Mouse (Mus musculus) NIH3T3 (cell line): Measurements from ENCODE around the gene Mydgf.

Experiments used
- DNase-seq: peaks from one replicate; pipeline ENCODE4 v3.0.0-alpha.2; 2012; ENCODE audit warnings: low read depth

Mydgf gene

DNA sequence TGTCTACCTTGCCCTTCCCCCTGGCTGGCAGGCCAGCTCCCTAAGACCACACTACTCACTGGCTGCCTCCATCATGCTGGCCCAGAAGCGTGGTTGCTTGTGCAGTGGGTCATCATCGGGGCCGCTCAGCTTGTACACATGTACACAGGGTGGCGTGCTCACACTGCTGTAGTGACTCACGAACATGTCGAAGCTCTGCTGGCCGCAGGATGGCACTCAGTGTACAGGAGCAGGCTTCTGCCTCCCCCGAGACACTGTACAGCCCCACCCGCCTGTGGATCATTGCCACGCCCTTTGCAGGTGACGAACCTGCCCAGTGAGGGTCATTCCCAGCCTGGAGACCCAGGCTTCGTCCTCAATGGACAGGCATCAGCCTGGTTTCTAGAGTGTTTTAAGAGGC lies 10.6 kb upstream of the Mydgf start:
- no peak for DNase-seq

DNA sequence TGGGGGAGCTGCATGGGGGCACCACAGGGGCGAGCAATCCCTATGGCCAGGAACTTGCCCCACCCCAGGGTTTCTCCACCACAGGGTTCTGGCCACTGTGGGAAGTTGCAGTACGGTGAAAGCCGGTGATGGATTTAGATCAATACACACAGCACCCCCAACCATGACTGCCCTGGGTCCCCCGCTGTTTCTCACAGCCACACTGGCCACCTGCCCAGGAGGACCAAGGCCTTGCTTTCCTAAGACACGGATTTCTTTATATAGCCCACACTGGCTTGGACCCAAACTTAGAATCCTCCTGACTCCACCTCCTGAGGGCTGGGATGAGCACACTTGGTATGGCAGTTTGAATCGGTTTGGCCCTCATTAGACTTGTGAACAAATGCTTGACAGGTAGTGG lies 7.5 kb upstream of the Mydgf start:
- DNase-seq = no peak

DNA sequence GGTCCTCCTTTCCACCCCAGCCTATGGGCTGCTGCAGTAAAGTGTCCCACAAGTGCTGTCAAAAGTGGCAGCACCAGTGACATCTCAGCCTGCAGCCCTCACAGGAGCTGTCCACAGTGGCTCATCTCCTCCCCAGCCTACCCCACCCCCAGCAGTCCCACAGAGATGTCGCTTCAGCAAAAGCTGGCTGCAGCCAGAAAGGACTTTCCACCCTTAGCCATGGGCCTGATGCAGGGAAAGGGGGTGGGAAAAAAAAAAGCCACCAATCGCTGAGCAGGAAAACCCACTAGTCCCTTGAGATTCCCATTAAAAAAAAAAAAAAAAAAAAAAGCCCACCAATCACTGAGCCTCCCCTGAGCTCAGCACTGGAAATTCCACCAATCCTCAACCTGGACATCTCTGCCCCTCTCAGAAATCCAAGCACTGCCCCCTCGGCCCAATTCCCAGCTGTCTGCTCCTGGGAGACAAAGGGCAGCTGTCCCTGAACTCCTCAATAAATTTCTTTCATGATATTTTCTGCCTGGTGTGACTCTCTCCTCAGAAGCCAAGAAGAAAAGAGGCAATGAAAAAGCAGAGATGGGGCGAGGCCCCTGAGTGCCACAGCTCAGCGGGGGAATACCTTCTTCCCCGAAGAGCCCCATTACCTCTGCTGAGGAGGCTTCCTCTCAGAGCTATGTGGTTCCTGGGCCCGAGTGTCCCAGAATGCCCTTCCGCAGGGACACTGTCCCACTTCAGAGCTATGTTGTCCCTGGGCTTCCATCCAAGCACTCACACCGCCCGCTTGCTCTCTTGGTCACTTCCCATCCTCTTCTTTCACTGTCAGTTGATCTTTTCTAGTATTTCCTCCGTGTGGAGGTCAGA lies 1.8 kb upstream of the Mydgf start:
- peak; percentile 26 for DNase-seq

DNA sequence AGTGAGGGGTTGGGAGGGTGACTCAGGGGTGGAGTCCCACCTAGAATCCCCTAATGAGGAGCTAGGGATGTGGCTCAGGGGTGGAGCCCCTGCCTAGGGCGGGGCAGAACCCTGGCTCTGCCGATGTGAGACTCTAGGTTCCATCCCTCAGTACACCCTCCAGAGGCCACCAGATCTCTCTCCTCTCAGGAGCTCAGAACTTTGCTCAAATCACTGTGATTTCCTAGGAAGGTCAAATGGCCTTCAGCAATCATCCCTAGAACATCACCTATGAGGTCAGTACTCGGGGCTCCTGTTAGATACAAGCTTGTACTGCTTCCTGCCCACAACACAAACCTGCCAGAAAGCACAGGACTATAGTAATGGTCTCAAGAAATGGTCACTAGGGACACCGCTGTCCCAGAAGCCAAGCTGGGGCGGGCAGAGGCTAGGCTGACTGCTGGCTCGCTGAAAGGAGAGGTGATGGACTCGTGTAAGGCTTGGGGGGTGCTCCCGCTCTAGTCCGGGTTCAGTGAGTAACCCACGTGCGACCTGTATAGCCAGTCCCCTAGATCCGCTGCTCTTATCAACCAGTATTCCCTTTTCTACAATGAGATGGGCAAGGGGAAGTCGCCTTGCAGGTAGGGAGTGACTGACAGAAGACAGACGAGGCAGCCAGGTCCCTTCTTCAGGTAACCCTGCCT lies 604 bp downstream of the Mydgf start:
- DNase-seq = no peak

DNA sequence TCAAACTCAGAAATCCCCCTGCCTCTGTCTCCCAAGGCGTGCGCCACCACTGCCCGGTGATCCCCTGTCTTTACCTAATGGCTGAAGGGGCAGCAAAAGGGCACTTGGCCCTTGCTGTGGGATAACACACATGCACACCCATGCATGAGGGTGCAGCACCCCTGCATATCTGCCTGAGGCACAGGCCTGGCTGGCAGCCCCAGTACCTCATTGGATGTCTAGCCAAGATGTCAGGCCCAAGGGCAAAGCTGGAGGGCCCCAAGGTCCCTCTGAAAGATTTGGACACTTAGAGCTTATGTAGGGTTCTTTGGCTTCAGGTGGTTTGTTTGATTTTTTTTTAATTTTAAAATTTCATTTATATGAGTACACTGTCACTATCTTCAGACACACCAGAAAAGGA lies 8.3 kb downstream of the Mydgf start:
- no peak for DNase-seq

DNA sequence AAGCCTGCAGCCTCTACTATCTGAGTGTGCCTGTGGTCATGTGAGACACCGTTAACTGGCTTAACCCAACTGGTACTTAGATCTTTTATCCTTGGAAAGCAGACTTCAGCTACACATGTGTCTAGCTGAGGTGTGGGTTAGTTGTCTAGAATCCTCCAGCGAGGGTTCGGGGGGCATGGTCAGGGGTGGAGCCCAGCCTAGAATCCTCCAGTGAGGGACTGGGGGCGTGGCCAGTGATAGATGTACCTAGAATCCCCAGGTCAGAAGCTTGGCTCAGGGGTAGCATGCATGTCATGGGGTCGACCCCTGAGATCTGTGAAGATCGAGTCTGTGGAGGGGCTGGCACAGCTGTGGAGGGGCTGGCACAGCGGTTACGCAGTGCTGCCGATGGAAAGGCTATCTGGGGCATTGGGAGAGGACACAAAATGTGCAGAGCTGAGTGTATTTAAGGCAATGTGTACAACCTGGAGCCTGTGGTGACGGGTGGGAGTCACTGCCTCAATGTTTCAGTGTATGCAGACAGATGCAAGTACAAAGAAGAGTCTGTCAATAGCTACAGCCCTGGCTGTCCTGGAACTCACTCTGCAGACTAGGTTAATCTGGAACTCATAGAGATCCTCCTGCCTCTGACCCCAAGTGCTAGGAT lies 10.2 kb downstream of the Mydgf start:
- DNase-seq = no peak

DNA sequence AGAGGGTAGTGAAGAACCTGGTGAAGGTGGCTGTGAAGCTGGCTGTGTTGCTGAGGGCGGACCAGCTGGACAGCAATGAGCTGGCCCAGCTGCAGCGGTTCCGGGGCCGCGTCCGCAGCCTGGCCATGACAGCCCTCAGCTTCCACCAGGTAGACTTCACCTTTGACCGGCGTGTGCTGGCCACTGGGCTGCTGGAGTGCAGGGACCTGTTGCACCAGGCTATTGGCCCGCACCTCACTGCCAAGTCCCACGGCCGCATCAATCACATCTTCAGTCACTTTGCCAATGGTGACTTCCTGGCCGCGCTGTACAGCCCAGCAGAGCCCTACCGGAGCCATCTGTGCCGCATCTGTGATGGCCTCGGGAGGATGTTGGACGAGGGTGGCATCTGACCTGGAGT lies 11.8 kb downstream of the Mydgf start:
- no peak for DNase-seq

DNA sequence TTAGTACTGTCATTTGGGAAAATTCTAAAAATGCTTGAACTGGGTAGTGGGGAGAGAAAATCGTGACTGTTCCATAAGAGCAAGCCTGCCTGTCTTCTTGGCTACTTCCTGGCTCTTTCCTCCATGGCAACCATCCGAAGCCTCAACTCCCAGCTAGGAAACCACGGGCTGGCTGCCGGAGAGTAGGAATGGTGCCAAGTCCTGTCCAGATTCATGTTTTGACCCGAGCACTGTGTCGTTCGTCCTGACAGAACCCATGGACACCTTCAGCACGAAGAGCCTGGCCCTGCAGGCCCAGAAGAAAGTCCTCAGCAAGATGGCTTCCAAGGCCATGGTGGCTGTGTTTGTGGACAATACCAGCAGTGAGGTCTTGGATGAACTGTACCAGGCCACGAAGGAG lies 12.3 kb downstream of the Mydgf start:
- DNase-seq = no peak

DNA sequence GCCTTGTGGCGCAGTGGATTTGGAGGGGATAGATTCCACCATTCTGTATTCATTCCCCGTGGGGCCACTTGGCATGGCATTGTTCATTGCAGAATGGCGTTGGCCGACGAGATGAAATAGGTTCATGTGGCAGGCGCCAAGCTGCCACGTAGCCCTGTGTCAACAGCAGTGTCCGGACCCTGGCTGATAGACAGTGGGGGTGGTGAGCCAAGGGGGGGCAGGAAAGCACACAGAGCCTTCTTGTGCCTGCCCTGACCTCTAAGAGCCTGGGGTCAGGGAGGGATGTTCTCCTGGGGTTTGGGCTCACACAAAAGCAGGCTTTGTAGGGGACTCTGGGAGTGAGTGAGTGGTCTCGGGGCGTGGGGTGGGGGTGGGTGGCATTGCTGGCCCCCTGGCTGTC lies 13.1 kb downstream of the Mydgf start:
- no peak for DNase-seq

DNA sequence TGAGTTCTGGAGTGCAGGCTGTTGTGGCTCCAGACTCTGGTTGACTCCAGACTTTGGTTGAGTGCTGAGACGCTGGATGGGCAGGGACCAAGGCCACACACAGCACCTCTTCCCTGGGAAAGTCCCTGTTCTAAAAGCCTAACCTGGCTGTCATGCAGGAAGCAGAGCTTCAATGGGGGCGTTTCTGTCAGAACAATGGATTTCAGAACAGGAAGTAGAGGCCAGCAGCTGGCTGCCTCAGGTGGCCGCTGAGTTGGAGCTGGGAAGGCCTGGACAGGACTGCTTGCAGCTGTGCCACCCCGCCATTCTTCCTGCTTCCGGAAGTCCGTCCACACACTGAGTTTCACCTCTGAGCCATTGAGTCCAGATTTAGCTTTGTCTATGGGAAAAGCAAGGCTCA lies 13.9 kb downstream of the Mydgf start:
- DNase-seq = no peak

DNA sequence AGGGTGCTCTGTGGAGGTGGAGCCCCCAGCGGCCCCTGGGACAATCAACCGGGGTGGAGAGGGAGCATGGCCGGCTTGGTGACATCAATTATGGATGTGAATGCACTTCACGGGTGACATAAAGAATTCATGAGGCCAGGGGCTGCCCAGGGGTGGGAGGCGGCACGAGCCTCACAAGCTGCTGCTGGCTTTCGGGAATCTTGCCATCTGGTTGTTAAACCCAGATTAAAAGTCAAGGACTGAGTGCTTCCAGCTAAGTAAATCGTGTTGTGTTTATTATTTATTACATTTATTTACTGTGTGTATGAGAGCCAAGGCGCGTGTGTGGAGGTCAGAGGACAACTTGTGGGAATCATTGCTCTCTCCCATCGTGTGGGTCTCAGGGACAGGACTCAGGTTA lies 18.0 kb downstream of the Mydgf start:
- DNase-seq = no peak

DNA sequence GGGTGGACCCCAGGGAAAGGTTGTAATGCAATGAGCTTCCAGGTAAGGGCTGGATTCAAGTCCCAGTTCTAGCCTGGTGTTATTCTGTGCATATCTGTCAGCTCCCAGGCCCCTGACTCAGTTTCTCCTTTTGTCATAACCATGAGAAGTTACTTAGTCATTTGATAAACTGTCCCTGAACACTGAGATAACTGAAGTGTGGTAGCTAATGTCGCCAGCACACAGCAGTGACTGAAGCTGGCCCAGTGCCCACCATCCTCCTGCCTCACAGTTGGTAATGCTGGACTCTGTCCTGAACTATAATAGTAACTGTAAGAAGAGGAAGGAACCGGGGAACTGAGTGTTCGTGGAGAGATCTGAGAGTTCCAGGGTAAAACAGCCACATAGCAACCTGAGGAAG lies 19.2 kb downstream of the Mydgf start:
- DNase-seq = no peak

DNA sequence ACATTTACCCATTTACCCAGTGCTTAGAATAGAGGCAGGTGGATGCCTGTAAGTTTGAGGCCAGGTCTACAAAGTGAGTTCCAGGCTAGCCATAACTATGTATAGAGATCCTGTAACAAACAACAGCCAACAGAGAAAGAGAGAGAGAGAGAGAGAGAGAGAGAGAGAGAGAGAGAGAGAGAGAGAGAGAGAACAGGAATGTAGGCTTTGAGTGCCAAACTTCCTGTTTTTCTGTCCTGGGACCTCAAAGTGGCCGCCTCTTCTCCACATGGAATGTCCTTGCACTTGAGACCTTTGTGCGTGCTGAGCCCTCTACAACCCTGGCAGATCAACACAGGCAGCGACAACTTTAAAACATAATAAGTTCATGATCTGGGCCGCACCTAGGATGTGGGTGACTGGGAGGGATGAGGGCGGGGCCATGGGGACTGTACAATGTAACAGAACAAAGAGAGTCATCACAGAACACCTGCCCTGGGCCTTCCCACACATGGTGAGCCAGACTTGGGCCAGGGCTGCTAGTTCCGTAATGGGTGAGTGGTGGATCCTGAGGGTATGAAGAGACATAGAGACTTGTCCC lies 20.1 kb downstream of the Mydgf start:
- no peak for DNase-seq

DNA sequence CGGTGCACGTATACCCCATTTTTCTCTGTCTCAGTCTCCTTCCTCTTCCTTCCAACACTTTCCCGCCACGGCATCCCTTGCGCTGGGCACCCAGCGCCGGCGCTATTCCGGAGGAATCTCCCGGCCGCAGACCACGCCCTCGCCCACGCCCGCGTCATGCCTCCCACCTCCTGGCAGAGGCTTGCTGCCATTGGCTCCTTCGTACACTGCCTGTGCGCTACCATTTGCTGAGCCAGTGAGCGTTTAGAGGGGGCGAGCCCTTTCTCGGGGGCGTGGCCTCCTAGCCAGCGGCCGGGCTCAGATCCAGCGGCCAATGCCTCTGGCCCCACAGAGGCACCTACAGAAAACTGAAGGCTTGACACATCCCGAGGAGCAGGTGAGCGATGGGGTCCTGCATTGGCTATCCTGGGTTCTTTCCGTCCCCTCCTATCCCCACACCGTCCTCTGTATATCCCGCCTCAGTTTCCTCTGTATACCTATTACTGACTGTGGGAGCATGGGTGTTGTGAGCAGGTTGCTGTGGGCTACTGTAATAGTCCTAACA lies 21.4 kb downstream of the Mydgf start, which contains the start of gene Tnfaip8l1:
Gene Tnfaip8l1, plus strand, starts transcription at position 247 of the 544 bp plus-strand sequence.
- DNase-seq = peak; percentile 97

DNA sequence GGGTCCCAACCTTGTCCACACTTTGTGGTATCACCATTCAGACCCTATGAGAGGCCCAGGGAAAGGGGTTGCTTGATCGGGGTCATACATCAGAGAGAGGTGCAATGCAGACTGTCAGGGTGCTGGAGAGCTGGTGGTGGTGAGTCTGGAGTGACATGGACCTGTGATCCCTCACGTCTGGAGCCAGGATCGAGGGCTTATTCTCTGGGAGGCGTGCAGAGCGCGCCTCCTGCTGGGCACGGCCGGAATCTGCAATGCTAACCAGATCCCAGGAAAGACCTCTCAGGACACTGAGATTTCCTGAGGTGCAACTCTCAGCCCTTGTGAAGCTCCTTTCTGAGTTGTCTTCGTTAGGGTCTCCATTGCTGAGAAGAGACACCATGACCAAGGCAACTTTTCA lies 24.0 kb downstream of the Mydgf start:
- peak; percentile 91 for DNase-seq

DNA sequence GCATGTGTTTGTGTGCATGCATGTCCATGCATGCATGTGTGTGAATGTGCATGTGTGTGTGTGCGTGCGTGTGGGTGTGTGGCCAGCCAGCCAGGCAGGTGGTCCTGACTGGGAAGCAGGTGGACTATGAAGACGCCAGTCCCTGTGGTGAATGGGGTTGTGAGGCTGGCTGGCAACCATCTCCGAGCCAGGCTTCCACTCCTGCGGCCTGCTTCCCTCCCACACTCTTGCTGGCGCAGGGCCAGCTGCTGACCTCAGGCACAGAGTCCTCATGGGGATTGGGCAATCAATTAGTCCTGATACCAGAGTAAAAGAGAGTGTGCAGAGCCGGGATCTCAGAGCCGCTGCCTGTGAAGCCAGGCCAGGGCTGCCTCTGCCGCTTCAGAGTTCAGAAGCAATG lies 30.1 kb downstream of the Mydgf start:
- DNase-seq = peak; percentile 98

DNA sequence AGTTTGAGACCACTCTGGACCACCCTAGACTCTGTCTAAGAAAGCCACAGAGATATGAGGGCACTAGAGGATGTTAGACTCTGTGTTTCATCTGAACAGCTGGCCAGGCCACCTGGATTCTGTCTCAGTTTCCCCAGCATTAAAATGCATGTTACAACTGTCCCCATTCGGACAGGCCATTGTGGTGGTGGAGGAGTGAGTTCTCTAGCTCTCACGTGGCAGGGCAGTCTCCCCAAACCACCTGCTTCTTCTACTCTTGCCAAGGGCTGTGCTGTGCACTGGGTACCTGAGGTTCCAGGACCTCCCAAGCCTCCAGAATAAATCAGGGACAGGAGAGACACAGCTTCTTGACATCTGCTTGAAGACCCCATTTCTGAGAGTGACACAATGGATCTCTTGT lies 33.8 kb downstream of the Mydgf start:
- DNase-seq = no peak

DNA sequence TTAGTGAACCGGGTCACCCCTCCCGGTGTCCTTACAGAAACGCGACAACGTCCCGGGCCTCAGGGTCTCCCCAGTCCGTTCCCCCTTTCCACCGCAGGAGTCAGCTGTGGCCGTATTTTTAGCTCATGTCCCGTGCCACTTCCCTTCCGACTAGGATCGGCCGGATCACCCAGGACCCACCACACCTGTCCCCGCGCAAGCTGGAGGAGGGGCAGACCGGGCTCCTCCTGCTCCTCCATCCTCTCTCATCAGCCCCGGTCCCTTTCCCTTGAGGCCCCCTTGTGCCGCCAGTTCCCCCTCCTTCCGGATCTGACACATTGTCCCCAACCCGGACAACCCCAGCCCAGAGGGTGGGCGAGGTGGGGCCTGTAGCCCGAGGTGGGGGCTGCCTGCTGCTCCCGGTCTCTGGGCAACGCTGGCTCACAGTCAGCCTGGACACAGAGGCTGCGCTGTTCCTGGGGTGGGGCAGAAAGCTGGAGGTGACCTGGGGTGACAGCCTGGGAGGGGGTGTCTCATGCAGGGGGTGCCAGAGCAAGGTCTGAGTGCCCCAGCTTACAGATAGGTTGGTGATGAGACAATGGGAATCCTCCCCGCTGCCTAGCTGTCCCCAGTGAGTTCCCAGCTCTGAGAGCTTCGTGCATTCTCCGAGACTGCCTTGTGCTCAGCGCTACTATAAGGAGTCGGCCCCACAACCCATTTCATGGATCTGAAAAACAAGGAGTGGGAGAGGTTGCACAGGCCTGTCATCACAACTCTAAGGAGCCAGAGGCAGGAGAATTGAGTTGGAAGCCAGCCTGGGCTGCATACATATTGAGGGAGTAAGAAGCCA lies 34.7 kb downstream of the Mydgf start:
- DNase-seq = no peak

DNA sequence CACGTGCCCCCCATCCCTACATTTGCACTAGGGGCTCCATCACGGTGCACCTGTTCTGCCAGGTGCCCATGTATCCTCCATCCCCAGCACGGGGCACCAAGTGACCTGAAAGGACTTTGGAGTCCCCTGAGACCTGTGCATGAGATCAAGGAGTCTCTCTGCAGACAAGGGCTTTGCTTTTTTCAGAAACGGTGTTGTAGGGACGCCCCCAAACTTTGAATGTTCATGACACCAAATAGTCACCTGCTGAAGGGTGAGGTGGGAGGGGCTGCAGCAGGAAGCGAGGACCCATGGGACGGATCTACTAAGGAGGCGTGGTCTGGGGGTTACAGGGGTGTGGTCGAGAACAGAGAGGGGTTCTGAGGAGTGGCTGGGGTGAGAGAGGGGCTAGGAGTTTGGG lies 35.4 kb downstream of the Mydgf start:
- DNase-seq = no peak

DNA sequence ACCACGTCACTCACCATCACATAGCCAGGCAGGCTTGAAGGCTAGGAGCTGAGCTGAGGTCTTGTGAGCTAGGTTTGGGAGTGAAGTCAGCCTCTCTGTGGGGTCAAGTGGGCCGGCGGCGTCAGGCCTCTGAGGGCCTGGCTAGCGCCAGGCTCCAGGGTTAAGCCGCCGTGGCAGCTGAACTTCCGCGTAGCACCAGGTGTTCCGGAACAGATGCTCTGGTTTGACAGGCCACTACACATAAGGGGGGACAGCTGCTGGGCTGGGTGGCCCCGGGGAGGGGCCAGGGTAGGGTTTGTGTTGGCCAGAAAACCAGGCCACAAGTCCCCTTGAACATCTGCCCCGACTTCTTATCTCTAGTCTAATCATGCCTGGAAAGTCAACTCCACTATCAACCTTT lies 36.3 kb downstream of the Mydgf start:
- no peak for DNase-seq

DNA sequence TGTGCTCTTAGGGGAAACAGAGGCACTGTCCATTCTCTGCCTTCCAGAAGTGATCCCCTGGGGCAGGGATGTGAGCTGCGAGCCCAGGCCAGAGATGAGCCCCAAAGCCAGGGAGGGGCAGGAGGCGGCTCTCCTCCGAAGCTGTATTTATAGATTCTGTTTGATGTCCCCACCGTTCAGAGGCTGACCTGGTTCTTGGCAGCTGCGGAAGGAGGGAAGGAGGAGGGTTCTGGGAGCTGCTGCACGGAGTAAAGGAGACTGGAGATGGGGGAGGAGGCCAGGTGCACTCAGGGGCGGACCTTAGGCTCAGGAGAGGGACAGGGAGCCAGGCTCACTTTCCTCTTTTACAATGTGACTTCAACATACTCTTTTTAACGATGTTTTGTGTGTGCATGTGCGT lies 37.6 kb downstream of the Mydgf start:
- no peak for DNase-seq

DNA sequence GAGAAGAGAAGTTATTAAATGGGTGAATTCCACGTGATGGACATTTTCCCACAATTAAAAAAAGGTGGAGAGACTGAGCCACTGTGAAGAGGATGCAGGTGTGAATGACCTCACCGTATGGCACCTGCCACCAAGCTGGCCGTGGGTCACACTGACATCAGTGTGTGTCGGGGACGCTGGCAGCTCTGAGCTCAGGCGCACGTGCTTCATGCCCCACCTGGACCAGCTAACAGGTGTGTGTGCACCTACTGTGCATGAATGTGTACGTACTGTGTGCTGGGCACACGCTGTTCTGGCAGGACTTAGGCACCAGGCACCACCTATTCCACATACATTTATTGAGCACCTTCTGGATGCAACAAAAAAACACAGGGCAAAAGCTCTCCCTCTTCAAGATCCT lies 39.2 kb downstream of the Mydgf start:
- DNase-seq = no peak
